Mouse (Mus musculus): ENCODE results near the gene Olfr721-ps1.

The Olfr721-ps1 gene

DNA sequence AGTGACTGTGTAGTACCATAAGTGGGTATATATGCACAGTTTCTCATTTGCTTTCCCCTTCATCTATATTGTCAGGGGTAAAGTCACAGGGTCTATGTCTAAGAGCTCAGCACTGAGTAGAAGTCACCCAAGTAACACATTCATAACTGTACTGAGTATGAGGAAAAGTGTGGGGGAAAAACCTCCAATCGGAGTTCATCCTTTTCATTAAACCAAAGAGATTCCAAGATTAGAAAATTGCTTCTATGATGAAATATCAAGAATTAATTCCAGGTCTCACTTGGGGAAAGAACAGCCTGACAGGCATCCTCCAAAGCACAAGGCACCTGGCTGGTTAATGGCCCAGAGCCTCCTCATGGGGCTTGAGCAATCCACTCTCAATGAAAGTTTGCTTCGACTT lies at the start of gene Olfr721-ps1:
Gene Olfr721-ps1 (plus strand): TSS at position 301 of the 400 bp plus-strand sequence.
- DNase-seq (ENCODE audit: low read depth, low spot score) = no peak
- no peaks in the 10 kb centered on the region for H3K36me3 ChIP-seq (ENCODE audit: control insufficient read depth, insufficient read depth, low read length, poor library complexity, severe bottlenecking)
- H3K27me3 ChIP-seq (ENCODE audit: control insufficient read depth, insufficient read depth, low read length, poor library complexity, severe bottlenecking) = no peaks in the 10 kb centered on the region

DNA sequence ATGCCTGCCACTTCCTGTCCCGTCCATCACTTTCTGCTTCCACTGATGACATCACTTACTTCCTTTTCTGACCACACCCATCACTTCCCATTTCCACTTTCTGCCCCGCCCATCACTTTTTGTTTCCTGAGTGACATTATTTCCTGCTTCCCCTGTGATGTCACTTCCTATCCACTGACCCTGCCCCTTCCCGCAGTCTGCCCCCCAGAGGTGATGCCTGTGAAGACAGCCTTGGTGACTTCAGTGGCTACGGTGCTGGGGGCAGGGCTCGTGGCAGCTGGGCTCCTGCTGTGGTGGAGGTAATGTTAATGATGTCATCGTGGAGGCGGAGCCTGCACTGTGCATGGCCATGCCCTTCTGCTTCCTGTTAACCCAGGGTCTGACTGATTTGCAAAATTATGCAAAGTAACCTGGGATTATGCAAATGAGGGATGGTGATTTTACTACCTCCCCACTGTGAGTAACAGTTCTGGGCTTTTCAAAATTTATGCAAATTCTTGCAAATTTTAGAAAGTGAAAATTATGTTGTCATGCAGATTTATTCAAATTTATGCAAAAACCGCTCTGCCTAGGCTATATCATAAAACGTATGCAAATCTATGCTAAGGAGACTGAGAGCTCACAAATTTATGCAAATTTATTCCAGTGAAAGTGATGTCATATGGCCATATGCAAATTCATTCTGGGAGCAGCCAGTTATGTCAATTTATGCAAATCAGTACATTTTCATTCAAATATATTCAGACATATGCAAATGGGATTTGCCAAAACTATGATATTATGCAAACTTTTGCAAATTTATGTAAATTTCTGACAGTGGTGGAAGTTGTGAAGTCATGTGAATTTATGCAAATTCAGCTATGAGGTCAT lies 49.1 kb upstream of the Olfr721-ps1 start:
- H3K27me3 ChIP-seq (ENCODE audit: control insufficient read depth, insufficient read depth, low read length, poor library complexity, severe bottlenecking) = no peaks in the 10 kb centered on the region
- H3K36me3 ChIP-seq (ENCODE audit: control insufficient read depth, insufficient read depth, low read length, poor library complexity, severe bottlenecking) = no peaks in the 10 kb centered on the region
- peak; percentile 87 for DNase-seq (ENCODE audit: low read depth, low spot score)

DNA sequence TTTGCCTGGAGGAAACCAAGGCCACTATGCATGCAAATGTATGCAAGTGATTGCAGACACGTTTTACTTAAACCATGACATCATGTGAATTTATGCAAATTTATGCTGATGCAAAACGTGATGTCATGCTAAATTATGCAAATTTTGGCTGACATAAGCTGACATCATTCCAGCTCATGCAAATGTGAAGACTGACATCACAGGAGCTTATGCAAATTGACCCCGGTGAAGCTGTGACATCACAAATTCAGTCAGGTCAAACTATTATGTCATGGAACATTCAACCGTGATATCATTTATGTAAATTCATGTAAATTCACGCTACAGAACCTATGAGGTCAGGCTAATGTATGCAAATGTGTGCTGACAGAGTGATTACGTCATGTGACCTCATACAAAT lies 48.5 kb upstream of the Olfr721-ps1 start:
- Histone ChIP-seq H3K36me3 (ENCODE audit: control insufficient read depth, insufficient read depth, low read length, poor library complexity, severe bottlenecking) (no peaks in the 10 kb centered on the region), H3K27me3 (ENCODE audit: control insufficient read depth, insufficient read depth, low read length, poor library complexity, severe bottlenecking) (no peaks in the 10 kb centered on the region)
- peak; percentile 54 for DNase-seq (ENCODE audit: low read depth, low spot score)

DNA sequence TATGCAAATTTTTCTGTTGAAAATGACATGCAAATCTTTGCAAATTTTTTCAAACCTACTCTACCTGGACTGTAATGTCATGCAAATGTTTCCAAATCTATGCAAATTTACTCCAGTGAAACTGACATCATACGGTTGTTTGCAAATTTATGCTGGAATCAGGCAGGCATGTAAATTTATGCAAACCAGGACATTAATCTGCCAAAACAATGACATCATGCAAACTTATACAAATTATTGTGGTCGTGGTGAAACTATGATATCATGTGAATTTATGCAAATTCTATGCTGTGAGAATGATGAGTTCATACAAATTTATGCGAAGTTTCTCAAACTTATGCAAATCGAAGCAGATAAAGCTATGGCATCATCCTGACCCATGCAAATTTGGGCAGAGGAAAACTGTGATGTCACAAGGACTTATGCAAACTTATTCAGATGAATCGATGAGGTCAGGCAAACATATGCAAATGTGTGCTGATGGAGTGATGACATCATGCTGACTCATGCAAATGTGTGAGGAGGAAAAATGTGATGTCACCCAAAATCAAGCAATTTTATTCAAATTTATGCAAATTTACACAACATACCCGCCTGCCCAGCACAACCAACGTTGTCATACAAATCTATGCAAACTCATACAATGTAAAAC lies 47.9 kb upstream of the Olfr721-ps1 start:
- H3K27me3 ChIP-seq (ENCODE audit: control insufficient read depth, insufficient read depth, low read length, poor library complexity, severe bottlenecking) = no peaks in the 10 kb centered on the region
- DNase-seq (ENCODE audit: low read depth, low spot score) = peak; percentile 46
- no peaks in the 10 kb centered on the region for H3K36me3 ChIP-seq (ENCODE audit: control insufficient read depth, insufficient read depth, low read length, poor library complexity, severe bottlenecking)

DNA sequence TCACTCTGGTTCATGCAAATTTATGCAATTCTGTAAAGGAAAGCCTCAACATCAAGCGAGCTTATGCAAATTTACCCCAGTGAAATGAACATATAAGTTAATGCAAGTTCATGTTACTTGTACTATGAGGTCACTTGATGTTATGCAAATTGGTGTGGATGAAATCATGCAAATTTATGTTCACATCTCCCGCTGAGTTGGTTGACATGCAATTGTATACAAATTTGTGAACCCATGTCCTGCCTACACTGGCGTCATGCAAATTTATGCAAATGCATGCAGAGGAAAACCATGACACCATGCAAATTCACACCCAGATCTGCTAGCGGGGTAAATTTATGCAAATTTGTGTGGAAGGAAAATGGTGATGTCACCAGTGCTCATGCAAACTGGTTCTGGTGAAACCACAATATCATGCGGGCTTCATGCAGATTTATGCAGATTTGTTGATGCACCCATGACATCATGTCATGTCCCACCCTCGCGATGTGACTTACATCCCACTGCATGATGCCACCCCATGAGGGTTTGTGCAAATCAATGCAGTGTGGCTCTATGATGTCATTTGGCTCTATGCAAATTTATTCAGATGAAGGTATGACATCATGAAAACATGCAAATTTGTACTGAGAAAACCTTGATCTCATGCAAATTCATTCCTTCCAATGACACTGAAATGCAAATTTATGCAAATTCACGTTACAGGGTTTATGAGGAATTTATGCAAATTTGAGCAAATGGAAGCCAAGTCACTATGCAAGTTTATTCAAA lies 47.2 kb upstream of the Olfr721-ps1 start:
- peak; percentile 53 for DNase-seq (ENCODE audit: low read depth, low spot score)
- no peaks in the 10 kb centered on the region for H3K36me3 ChIP-seq (ENCODE audit: control insufficient read depth, insufficient read depth, low read length, poor library complexity, severe bottlenecking)
- H3K27me3 ChIP-seq (ENCODE audit: control insufficient read depth, insufficient read depth, low read length, poor library complexity, severe bottlenecking) = no peaks in the 10 kb centered on the region

DNA sequence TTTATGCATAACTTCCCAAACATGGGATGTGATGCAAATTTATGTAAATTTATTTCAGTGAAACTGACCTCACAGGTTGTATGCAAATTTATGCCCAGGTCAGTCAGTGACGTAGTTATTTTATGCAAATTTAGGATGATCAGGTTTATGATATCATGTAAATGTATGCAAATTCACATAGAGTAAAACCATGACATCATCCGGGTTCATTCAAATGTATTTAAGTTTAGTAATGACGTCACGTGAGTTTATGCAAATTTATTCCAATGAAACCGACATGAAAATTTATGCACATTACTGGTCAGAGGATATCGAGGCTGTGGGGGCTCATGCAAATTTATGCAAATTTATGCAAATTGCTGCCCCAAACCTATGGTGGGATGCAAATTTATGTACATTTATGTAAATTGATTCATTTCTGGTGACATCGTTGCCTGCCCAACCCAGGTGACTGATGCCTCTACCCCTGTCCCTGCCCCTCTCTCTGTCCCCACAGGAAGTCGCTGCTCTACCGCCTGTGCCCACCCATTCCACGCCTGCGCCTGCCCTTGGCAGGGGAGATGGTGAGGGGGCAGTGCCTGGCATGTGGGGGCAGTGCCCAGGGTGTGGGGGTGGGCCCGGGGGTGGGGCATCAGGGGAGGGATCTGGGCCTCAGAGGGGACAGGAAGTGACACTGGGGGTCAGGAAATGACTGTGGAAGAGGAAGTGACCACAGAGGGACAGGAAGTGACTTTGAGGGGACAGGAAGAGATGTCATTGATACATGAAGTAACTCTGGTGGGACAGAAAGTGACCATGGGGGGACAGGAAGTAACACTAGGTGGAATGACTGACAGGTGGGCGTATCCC lies 46.4 kb upstream of the Olfr721-ps1 start:
- DNase-seq (ENCODE audit: low read depth, low spot score) = peak; percentile 54
- no peaks in the 10 kb centered on the region for H3K36me3 ChIP-seq (ENCODE audit: control insufficient read depth, insufficient read depth, low read length, poor library complexity, severe bottlenecking)
- H3K27me3 ChIP-seq (ENCODE audit: control insufficient read depth, insufficient read depth, low read length, poor library complexity, severe bottlenecking) = no peaks in the 10 kb centered on the region

DNA sequence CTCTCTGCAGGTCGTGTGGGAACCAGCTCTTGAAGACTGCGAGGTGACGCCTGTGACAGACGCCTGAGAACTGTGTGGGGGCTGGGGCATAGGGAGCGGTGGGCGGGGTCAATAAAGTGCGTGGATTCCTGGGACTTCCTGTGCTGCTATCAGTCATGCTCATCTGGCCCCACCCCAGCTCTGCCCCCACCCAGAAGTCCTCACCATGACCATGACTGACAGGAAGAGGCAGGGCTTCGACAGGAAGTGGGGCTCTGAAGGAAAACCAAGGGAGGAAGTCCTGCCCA lies 45.8 kb upstream of the Olfr721-ps1 start:
- no peak for DNase-seq (ENCODE audit: low read depth, low spot score)
- Histone ChIP-seq H3K27me3 (ENCODE audit: control insufficient read depth, insufficient read depth, low read length, poor library complexity, severe bottlenecking) (no peaks in the 10 kb centered on the region), H3K36me3 (ENCODE audit: control insufficient read depth, insufficient read depth, low read length, poor library complexity, severe bottlenecking) (no peaks in the 10 kb centered on the region)

DNA sequence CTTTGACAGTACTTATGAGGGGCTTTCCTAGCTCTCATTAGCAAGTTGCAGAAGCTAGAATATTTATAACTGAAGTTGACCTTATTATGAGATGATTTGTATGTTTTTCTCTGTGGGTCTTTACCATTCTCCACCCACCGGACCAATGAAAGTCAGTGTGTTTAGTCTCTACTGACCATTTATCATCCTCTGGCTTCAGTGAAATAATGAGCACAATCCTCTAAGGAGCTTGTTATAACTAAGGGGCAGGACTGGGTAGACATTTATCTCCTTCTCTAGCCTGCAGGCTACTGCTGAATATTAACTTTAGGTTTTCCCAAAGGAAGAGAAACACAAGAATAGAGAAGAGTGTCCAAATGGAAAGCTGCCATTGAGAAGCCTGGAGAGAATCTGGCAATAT lies 5.6 kb upstream of the Olfr721-ps1 start:
- no peaks in the 10 kb centered on the region for H3K36me3 ChIP-seq (ENCODE audit: control insufficient read depth, insufficient read depth, low read length, poor library complexity, severe bottlenecking)
- no peak for DNase-seq (ENCODE audit: low read depth, low spot score)
- H3K27me3 ChIP-seq (ENCODE audit: control insufficient read depth, insufficient read depth, low read length, poor library complexity, severe bottlenecking) = no peaks in the 10 kb centered on the region

DNA sequence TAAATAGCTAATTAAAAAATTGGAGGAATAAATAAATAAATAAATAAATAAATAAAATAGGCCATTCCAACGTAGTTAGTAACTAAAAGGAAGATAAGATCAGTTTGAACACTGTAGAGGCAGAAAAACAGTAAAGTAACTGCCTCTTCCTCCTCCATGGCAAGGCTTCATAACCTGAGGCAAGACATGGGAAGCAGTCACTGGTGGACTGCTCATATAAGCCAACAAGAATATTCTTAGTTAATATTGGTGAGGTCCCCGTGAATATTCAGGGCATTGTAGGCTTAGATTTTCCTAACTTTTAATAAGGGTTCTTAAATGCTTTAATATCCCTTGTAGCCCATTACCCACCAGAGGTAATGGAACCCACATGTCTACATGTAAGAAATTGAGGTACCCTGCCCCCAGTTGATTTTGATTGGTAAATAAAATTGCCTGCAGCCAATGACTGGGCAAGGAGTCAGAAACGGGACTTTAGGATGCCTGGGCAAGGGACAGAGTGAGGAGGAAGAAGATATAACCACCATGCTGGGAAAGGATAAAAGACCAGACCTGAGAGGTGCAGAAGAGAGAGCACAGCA lies 35.1 kb downstream of the Olfr721-ps1 start:
- no peaks in the 10 kb centered on the region for H3K27me3 ChIP-seq (ENCODE audit: control insufficient read depth, insufficient read depth, low read length, poor library complexity, severe bottlenecking)
- DNase-seq (ENCODE audit: low read depth, low spot score) = no peak
- no peaks in the 10 kb centered on the region for H3K36me3 ChIP-seq (ENCODE audit: control insufficient read depth, insufficient read depth, low read length, poor library complexity, severe bottlenecking)
